Mouse (Mus musculus) kidney, adult 2 months (tissue): ENCODE results near the gene Lrr1. TPM values are rescaled to one million over a fixed set of nuclear protein-coding genes. Genes with fewer than 3 reads are reported as not detected.

Experiments used
- DNase-seq: peaks from one replicate; pipeline ENCODE4 v3.0.0; 2021
- H3K27ac ChIP-seq: fragments of 200-500 bp; 2 replicates; pipeline ENCODE4 v1.5.1; 2012; ENCODE audit warnings: low read depth, low read length, control low read depth, inconsistent platforms; ENCODE audit not compliant: insufficient read depth
- H3K27me3 ChIP-seq: fragments of 200-500 bp; replicated peaks from 2 replicates; pipeline ENCODE4 v1.6.1; 2012; ENCODE audit warnings: mild to moderate bottlenecking, moderate library complexity, low read length, inconsistent platforms; ENCODE audit not compliant: control insufficient read depth, insufficient read depth
- H3K36me3 ChIP-seq: fragments of 200-500 bp; 2 replicates; pipeline ENCODE4 v1.6.1; 2012; ENCODE audit warnings: mild to moderate bottlenecking, moderate library complexity, low read length, inconsistent platforms; ENCODE audit not compliant: control insufficient read depth, insufficient read depth
- H3K4me1 ChIP-seq: fragments of 200-500 bp; 2 replicates; pipeline ENCODE4 v1.6.1; 2011; ENCODE audit warnings: low read length; ENCODE audit not compliant: control insufficient read depth, insufficient read depth
- H3K4me3 ChIP-seq: fragments of 200-500 bp; 2 replicates; pipeline ENCODE4 v1.5.1; 2011; ENCODE audit warnings: mild to moderate bottlenecking, low read depth, low read length, control low read depth; ENCODE audit not compliant: insufficient read depth
- CTCF ChIP-seq: fragments of 200-500 bp; conservative IDR thresholded peaks from 2 replicates; pipeline ENCODE4 v1.5.1; 2011; ENCODE audit warnings: low read depth, mild to moderate bottlenecking, control low read depth, low read length, moderate library complexity, mixed read lengths; ENCODE audit not compliant: insufficient read depth, insufficient read length
- POLR2A ChIP-seq: fragments of 200-500 bp; IDR thresholded peaks from one replicate; pipeline ENCODE4 v1.6.1; 2011; ENCODE audit warnings: low read depth, low read length, control low read depth
- WGBS: fragments of 180-500 bp; shearing (Covaris S2); methylation state at CpG from one replicate; pipeline ENCODE4 v1.1.7; 2018; 5-methylcytosine and 5-hydroxymethylcytosine counted together
- polyA plus RNA-seq: library from polyadenylated mRNA; depleted of rRNA; stranded (reverse); fragments of >200 nt; gene quantifications from 2 replicates; pipeline ENCODE4 v1.2.3, GENCODE M21; 2012

Lrr1 gene
- polyA plus RNA-seq, 1 experiment = not detected

GRCm38 (mm10) chr12:69181800-69182199, 13.2 kb downstream of the Lrr1 start:
- H3K36me3 ChIP-seq = peaks cover 2% of the 10 kb centered on the region; the same call in 1 of the 2 replicates
- TF ChIP-seq CTCF (no peak), POLR2A (no peak)
- H3K4me1 ChIP-seq = peaks cover 5% of the 10 kb centered on the region; the same call in 1 of the 2 replicates
- no peak overlapping the region for H3K27ac ChIP-seq
- no peaks in the 10 kb centered on the region for H3K27me3 ChIP-seq
- 79% methylated on average over 4 of the region's 4 CpGs for WGBS
- no peak overlapping the region for H3K4me3 ChIP-seq
- no peak for DNase-seq

GRCm38 (mm10) chr12:69183583-69184308, 15.1 kb downstream of the Lrr1 start, which contains the start of the genes Rpl36al and Mgat2:
TSS of gene Rpl36al (minus strand) at chr12:69184083.
TSS of gene Mgat2 (plus strand) at chr12:69184157.
- TF ChIP-seq POLR2A (peak; percentile 84), CTCF (no peak)
- Histone ChIP-seq H3K36me3 (peaks cover 2% of the 10 kb centered on the region; the same call in 1 of the 2 replicates), H3K27ac (peak within 1 kb of the TSS; percentile 91), H3K4me3 (peak within 1 kb of the TSS; percentile 99), H3K4me1 (peaks cover 9% of the 10 kb centered on the region; the same call in 1 of the 2 replicates), H3K27me3 (no peaks in the 10 kb centered on the region)
- DNase-seq = peak; percentile 99
- WGBS = under 1% methylated on average over 84 of the region's 84 CpGs

DNA sequence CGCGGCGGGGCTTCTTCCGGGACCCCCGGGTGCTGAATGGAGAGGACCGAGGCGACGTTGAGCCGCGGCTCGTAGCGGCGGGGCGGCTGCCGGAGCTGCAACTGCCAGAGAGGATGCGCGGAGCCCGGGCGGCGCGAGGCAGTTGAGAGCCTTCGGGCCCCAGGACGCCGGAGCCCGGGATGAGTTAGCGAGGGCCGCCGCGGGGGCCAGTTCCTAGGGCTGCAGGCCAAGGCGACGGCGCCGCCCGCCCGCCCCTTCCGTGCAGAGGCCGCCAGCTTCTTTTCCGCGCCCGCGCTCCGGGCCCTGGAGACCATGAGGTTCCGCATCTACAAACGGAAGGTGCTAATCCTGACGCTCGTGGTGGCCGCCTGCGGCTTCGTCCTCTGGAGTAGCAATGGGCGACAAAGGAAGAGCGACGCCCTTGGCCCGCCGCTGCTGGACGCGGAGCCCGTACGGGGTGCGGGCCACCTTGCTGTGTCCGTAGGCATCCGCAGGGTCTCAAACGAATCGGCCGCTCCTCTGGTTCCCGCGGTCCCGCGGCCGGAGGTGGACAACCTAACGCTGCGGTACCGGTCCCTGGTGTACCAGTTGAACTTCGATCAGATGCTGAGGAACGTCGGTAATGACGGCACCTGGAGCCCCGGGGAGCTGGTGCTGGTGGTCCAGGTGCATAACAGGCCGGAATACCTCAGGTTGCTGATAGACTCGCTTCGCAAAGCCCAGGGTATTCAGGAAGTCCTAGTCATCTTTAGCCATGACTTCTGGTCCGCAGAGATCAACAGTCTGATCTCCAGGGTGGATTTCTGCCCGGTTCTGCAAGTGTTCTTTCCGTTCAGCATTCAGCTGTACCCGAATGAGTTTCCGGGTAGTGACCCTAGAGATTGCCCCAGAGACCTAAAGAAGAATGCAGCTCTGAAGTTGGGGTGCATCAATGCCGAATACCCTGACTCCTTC, 16.0 kb downstream of the Lrr1 start:
- under 1% methylated on average over 80 of the region's 86 CpGs for WGBS
- peak overlapping the region; percentile 91 for H3K27ac ChIP-seq
- H3K4me3 ChIP-seq = peak overlapping the region; percentile 99
- peaks cover 2% of the 10 kb centered on the region; the same call in 1 of the 2 replicates for H3K36me3 ChIP-seq
- H3K27me3 ChIP-seq = no peaks in the 10 kb centered on the region
- TF ChIP-seq CTCF (no peak), POLR2A (no peak)
- peaks cover 9% of the 10 kb centered on the region; the same call in 1 of the 2 replicates for H3K4me1 ChIP-seq
- DNase-seq = peak; percentile 68

GRCm38 (mm10) chr12:69185371-69185770, 16.8 kb downstream of the Lrr1 start:
- H3K27me3 ChIP-seq = no peaks in the 10 kb centered on the region
- 0 out of 2 replicates have a peak overlapping the region, but pooled peaks have one; percentile 91 for H3K27ac ChIP-seq
- peak overlapping the region; percentile 99 for H3K4me3 ChIP-seq
- TF ChIP-seq CTCF (no peak), POLR2A (no peak)
- H3K4me1 ChIP-seq = peaks cover 9% of the 10 kb centered on the region; the same call in 1 of the 2 replicates
- peaks cover 2% of the 10 kb centered on the region; the same call in 1 of the 2 replicates for H3K36me3 ChIP-seq
- 47% methylated on average over 7 of the region's 7 CpGs for WGBS
- DNase-seq = peak; percentile 16

GRCm38 (mm10) chr12:69186811-69187471, 18.3 kb downstream of the Lrr1 start:
- TF ChIP-seq CTCF (no peak), POLR2A (no peak)
- Histone ChIP-seq H3K27ac (peak overlapping the region; percentile 70), H3K27me3 (no peaks in the 10 kb centered on the region), H3K4me3 (peak overlapping the region; percentile 20; the same call in 1 of the 2 replicates), H3K36me3 (peaks cover 2% of the 10 kb centered on the region; the same call in 1 of the 2 replicates), H3K4me1 (peaks cover 9% of the 10 kb centered on the region; the same call in 1 of the 2 replicates)
- WGBS = 31% methylated on average over 5 of the region's 5 CpGs
- DNase-seq = peak; percentile 85

DNA sequence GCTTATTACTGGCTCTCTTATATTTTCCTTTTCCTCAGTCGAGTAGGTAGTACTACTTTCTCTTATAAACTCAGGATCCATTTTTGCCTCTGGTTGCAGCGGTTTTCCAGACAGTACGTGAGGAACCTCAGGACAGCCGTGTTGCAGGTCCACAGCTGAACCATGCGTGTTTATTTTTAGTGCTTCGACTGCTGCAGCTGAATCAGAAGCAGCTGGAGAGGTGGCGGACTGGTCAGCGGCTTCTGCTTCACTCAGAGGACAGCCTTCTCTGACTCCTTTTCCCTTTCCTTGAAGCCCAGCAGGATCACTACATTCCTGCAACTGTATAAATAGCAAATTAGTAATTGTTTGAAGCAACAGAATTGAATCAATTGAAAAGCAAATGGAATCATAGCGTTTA, 21.5 kb downstream of the Lrr1 start:
- no peak for DNase-seq
- TF ChIP-seq POLR2A = no peak
- TF ChIP-seq CTCF = no peak
- Histone ChIP-seq H3K36me3 (no peaks in the 10 kb centered on the region), H3K4me3 (no peak overlapping the region), H3K27me3 (no peaks in the 10 kb centered on the region), H3K27ac (no peak overlapping the region), H3K4me1 (peaks cover 9% of the 10 kb centered on the region; the same call in 1 of the 2 replicates)
- 89% methylated on average over 9 of the region's 9 CpGs for WGBS
